Mouse (Mus musculus) ES-E14 (cell line): ENCODE measurements around the gene Gm9844. TPM values are rescaled to one million over a fixed set of nuclear protein-coding genes. Genes with fewer than 3 reads are reported as not detected.

ENCODE experiments used
- DNase-seq: peaks from one replicate; pipeline ENCODE4 v3.0.0-alpha.2; 2013; ENCODE audit warnings: low read depth, low spot score
- H3K27ac ChIP-seq: 2 replicates; pipeline ENCODE4 v1.5.1; 2012; ENCODE audit warnings: low read depth, mild to moderate bottlenecking, low read length, moderate library complexity, mixed read lengths; ENCODE audit not compliant: poor library complexity, insufficient read depth, severe bottlenecking
- H3K36me3 ChIP-seq: 2 replicates; pipeline ENCODE4 v1.6.1; 2012; ENCODE audit warnings: mild to moderate bottlenecking, low read length, moderate library complexity, mixed read lengths; ENCODE audit not compliant: control insufficient read depth, poor library complexity, insufficient read depth, severe bottlenecking
- H3K4me1 ChIP-seq, 2 experiments: fragments of 150-350 bp in 1 of 2; sonication (generic) in 1 of 2; 2 replicates each; pipeline ENCODE4 v1.6.1; 2012; ENCODE audit warnings: low read length in 2 of 2, mild to moderate bottlenecking in 1 of 2, mixed read lengths in 1 of 2; ENCODE audit not compliant: control insufficient read depth in 2 of 2, insufficient read depth in 2 of 2, poor library complexity in 1 of 2
- H3K4me3 ChIP-seq, 2 experiments: fragments of 150-350 bp in 1 of 2; sonication (generic) in 1 of 2; 2 replicates each; pipeline ENCODE4 v1.5.1; 2012; ENCODE audit warnings: low read length in 2 of 2, low read depth in 1 of 2, mild to moderate bottlenecking in 1 of 2, mixed read lengths in 1 of 2; ENCODE audit not compliant: insufficient read depth in 1 of 2, poor library complexity in 1 of 2, severe bottlenecking in 1 of 2
- H3K9ac ChIP-seq: 2 replicates; pipeline ENCODE4 v1.6.1; 2012; ENCODE audit warnings: low read depth, mild to moderate bottlenecking, low read length, mixed read lengths; ENCODE audit not compliant: poor library complexity, insufficient read depth, severe bottlenecking
- H3K9me3 ChIP-seq: fragments of 150-350 bp; sonication (generic); 2 replicates; pipeline ENCODE4 v1.6.1; 2012; ENCODE audit warnings: low read depth, mild to moderate bottlenecking, low read length; ENCODE audit not compliant: control insufficient read depth, insufficient read depth
- CHD2 ChIP-seq: IDR thresholded peaks from 2 replicates; pipeline ENCODE4 v1.6.1; 2014; ENCODE audit warnings: mild to moderate bottlenecking, low read depth, low read length, inconsistent platforms
- HCFC1 ChIP-seq: IDR thresholded peaks from 2 replicates; pipeline ENCODE4 v1.6.1; 2012; ENCODE audit warnings: low read length, inconsistent platforms, borderline replicate concordance; ENCODE audit not compliant: insufficient read depth
- MAFK ChIP-seq: IDR thresholded peaks from 2 replicates; pipeline ENCODE4 v1.6.1; 2014; ENCODE audit warnings: mild to moderate bottlenecking, low read depth, low read length, inconsistent platforms; ENCODE audit not compliant: insufficient read depth
- ZC3H11A ChIP-seq: IDR thresholded peaks from 2 replicates; pipeline ENCODE4 v1.6.1; 2012; ENCODE audit warnings: low read depth, mild to moderate bottlenecking, inconsistent platforms, low read length, borderline replicate concordance
- ZNF384 ChIP-seq: IDR thresholded peaks from 2 replicates; pipeline ENCODE4 v1.6.1; 2012; ENCODE audit warnings: low read depth, low read length, inconsistent platforms
- in situ Hi-C, 2 experiments: fragments of 600-800 bp; cut with MboI; formaldehyde crosslinking; loops; one replicate each; pipeline ENCODE4 v1.15.1; 2025; ENCODE audit warnings: low sequenced_read_pairs in 2 of 2, inconsistent platforms in 1 of 2; ENCODE audit not compliant: unreplicated experiment in 2 of 2
- total RNA-seq: library from RNA; depleted of rRNA; stranded (reverse); fragments of 300-350 nt; gene quantifications from 2 replicates; pipeline ENCODE4 v1.2.3, GENCODE M21; 2012

Gene Gm9844
- total RNA-seq, 1 experiment, result 6.7 TPM

- H3K4me1 ChIP-seq, result peaks cover 1 to 20% of the 10 kb centered on the region in 2 experiments
- no peak overlapping the region for H3K9ac ChIP-seq
- no peak for DNase-seq
- H3K36me3 ChIP-seq, result no peaks in the 10 kb centered on the region
- no peak overlapping the region for H3K27ac ChIP-seq
- in situ Hi-C loops, result no loop called here
- TF ChIP-seq CHD2 (no peak), ZC3H11A (no peak), ZNF384 (no peak), MAFK (no peak), HCFC1 (no peak)
- H3K9me3 ChIP-seq, result no peaks in the 10 kb centered on the region
- no peak overlapping the region for H3K4me3 ChIP-seq
Measured at GRCm38 (mm10) chr7:24901114-24901513, 39.1 kb downstream of the Gm9844 start.

- Histone ChIP-seq H3K36me3 (no peaks in the 10 kb centered on the region), H3K4me1 (peaks cover 1 to 25% of the 10 kb centered on the region in 2 experiments), H3K4me3 (no peak overlapping the region), H3K9ac (no peak overlapping the region), H3K27ac (no peak overlapping the region), H3K9me3 (no peaks in the 10 kb centered on the region)
- in situ Hi-C loops, result no loop called here
- TF ChIP-seq ZC3H11A (no peak), MAFK (no peak), ZNF384 (no peak), HCFC1 (no peak), CHD2 (no peak)
- DNase-seq, result no peak
Measured at GRCm38 (mm10) chr7:24901842-24902241, 39.8 kb downstream of the Gm9844 start.

DNA sequence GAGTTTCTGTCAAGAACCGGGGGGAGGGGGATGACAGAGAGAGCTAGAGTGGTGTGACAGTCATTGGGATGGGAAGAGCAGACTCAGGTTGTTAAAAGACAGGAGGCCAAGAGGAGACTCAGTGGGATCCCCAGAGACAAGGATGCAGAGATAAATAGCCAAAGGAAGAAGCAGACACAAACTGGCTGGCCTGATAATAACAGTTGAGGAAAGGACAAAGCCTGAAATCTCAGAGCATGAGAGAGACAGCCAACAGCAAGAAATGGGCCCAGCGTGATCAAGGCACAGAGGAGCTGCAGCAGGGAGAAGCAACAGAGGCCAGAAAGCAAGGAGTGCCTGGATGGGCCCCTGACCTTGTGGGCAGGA lies 40.2 kb downstream of the Gm9844 start:
- TF ChIP-seq MAFK (no peak), CHD2 (no peak), ZC3H11A (no peak), ZNF384 (no peak), HCFC1 (no peak)
- Histone ChIP-seq H3K4me1 (peaks cover 1 to 26% of the 10 kb centered on the region in 2 experiments), H3K9me3 (no peaks in the 10 kb centered on the region), H3K27ac (no peak overlapping the region), H3K36me3 (no peaks in the 10 kb centered on the region), H3K9ac (peak overlapping the region; percentile 50; the same call in 1 of the 2 replicates), H3K4me3 (peak overlapping the region in 1 of 2 experiments; percentile 65; a peak in 1 of 4 replicates)
- in situ Hi-C loops, result no loop called here
- DNase-seq, result no peak

GRCm38 (mm10) chr7:24902630-24903443 lies 40.8 kb downstream of the Gm9844 start, which contains the start of gene Arhgef1:
TSS of gene Arhgef1 (plus strand) at chr7:24902912.
- Histone ChIP-seq H3K4me1 (peaks cover 1 to 22% of the 10 kb centered on the region in 2 experiments), H3K9ac (peak within 1 kb of the TSS; percentile 50), H3K9me3 (no peaks in the 10 kb centered on the region), H3K27ac (no peak within 1 kb of the TSS), H3K36me3 (no peaks in the 10 kb centered on the region), H3K4me3 (peak within 1 kb of the TSS; percentile 65 to 93)
- in situ Hi-C loops, result no loop called here
- TF ChIP-seq ZC3H11A (no peak), ZNF384 (no peak), HCFC1 (no peak), MAFK (no peak), CHD2 (no peak)
- no peak for DNase-seq
